Mouse (Mus musculus) ES-E14 (cell line): Measurements from ENCODE around the gene Timm13.

Experiments used
- CHD2 ChIP-seq: IDR thresholded peaks from 2 replicates; pipeline ENCODE4 v1.6.1; 2014; ENCODE audit warnings: mild to moderate bottlenecking, low read depth, low read length, inconsistent platforms
- HCFC1 ChIP-seq: IDR thresholded peaks from 2 replicates; pipeline ENCODE4 v1.6.1; 2012; ENCODE audit warnings: low read length, inconsistent platforms, borderline replicate concordance; ENCODE audit not compliant: insufficient read depth
- MAFK ChIP-seq: IDR thresholded peaks from 2 replicates; pipeline ENCODE4 v1.6.1; 2014; ENCODE audit warnings: mild to moderate bottlenecking, low read depth, low read length, inconsistent platforms; ENCODE audit not compliant: insufficient read depth
- ZC3H11A ChIP-seq: IDR thresholded peaks from 2 replicates; pipeline ENCODE4 v1.6.1; 2012; ENCODE audit warnings: low read depth, mild to moderate bottlenecking, inconsistent platforms, low read length, borderline replicate concordance

DNA sequence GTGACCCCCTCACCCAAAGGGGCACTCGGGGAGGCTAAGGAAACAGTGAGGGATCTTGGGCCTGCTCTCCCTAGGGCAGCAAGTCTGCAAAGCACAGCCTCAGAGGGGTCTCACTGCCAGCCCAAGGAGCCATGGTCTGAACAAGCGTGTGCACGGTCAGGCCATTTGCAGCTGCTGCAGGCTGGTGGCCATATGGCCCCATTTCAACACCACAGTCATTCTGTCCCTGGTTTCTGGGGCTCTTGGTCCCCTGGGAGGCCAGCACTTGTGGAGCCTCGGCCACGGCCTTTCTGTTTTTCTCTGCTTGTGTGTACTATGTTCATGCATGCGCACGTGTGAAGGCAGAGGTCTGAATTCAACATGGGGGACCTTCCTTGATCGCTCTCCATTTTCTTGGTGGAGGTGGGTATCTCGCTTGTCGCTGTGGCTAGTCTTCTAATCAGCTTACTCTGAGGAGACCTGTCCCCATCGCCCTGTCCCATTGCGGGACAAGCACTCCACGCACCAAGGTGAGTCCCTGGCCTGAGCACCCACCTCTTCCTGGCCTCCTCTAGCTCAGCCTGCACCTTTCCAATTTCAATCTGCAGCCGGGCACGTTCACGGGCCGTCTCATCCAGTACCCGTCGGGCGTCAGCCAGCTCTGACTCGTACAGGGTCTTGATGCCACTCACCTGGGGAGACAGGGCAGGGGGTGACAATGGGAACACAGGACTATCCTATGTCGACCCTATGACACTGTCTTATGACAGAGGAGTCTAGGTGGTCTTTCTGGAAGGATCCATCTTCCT, 8.8 kb upstream of the Timm13 start:
- TF ChIP-seq HCFC1 (no peak), MAFK (no peak), CHD2 (no peak), ZC3H11A (no peak)
